Mouse (Mus musculus): ENCODE measurements at regions not wholly inside any gene's neighbourhood (a gene's known extent, or its start where the extent isn't known, plus 50 kb on each side); places are given as distances from the start of the nearest gene placed in this dataset.
"Not testable (repeated sequence)": the region's sequence is repeated elsewhere in the genome, so short reads cannot be mapped to it uniquely, and the experiment has no call there.

GRCm38 (mm10) chr7:125146025-125146424, 298.5 kb upstream of the Kdm8 start:
- intact Hi-C loops (cut with DNase I), result no loop called here
- no peak for DNase-seq (ENCODE audit: extremely low spot score in 1 of 2, low spot score in 2 of 2)
- no peak overlapping the region for H3K27ac ChIP-seq
- H3K4me3 ChIP-seq, result no peak overlapping the region
- no peak for TF ChIP-seq CTCF (IDR thresholded peaks at IDR 0.05)

DNA sequence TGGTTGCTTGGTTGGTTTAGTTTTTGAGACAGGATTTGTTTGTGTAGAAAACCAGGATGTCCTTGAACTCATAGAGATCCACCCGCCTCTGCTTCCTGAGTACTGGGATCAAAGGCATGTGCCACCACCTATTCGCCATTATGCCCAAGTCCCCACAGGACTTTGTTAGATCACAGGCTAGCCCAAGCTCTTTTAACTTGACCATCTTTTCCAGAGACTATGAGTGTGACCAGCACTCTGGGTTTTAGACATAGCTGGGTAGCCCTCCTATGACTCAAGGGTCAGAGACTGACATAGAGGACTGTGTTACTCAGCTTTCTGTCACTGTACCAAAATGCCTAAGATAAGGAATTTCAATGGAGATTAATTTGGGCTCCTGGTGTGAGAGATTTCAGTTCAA, 295.3 kb upstream of the Kdm8 start:
- TF ChIP-seq CTCF (IDR thresholded peaks at IDR 0.05), result no peak
- intact Hi-C loops (cut with DNase I), result no loop called here
- Histone ChIP-seq H3K27ac (no peak overlapping the region), H3K4me3 (no peak overlapping the region)
- no peak for DNase-seq (ENCODE audit: extremely low spot score in 1 of 2, low spot score in 2 of 2)

DNA sequence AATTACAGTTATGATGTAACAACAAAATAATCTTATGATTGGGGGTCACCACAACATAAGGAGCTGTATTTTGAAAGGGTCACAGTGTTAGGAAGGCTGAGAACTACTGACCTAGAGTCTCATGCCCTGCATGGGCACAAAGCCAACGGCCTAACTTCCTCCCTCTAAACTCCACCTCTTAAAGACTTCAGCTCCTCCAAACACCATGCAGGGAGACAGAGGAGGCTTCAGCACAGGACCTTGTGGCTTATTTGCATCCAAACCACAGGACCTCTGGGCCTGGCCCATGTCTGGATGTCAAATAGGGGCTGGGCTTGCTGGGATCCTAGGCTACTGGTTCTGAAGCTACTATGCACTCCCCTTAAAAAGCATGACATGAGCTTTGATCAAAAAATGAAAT, 294.7 kb upstream of the Kdm8 start:
- intact Hi-C loops (cut with DNase I), result no loop called here
- no peak overlapping the region for H3K4me3 ChIP-seq
- no peak for TF ChIP-seq CTCF (IDR thresholded peaks at IDR 0.05)
- DNase-seq (ENCODE audit: extremely low spot score in 1 of 2, low spot score in 2 of 2), result no peak
- no peak overlapping the region for H3K27ac ChIP-seq

- intact Hi-C loops (cut with DNase I), result no loop called here
- no peak overlapping the region for H3K4me3 ChIP-seq
- TF ChIP-seq CTCF (IDR thresholded peaks at IDR 0.05), result no peak
- no peak overlapping the region for H3K27ac ChIP-seq
- no peak for DNase-seq (ENCODE audit: extremely low spot score in 1 of 2, low spot score in 2 of 2)
These were observed 292.2 kb upstream of the Kdm8 start for GRCm38 (mm10) chr7:125152281-125152680.

DNA sequence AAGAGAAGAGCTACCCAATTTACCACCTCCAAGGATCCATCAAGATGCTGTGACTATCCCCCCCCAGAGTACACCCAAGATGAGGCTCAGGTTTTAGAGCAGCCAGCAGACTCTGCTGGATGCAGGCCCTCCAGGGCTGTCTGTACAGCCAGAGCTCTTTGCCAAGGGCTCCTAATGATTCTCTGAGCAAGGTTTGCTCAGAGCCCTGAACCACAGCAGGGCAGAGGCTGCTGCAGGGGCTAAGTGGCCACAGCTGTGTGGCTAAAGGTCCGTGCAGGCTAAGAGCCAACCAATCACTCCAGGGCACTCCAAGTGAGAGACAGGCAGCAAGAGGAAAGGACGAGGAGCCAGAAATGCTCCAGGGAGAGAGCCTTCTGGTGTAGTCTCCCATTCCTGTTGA, 289.2 kb upstream of the Kdm8 start:
- Histone ChIP-seq H3K27ac (no peak overlapping the region), H3K4me3 (no peak overlapping the region)
- TF ChIP-seq CTCF (IDR thresholded peaks at IDR 0.05), result no peak
- intact Hi-C loops (cut with DNase I), result no loop called here
- DNase-seq (ENCODE audit: extremely low spot score in 1 of 2, low spot score in 2 of 2), result no peak

DNA sequence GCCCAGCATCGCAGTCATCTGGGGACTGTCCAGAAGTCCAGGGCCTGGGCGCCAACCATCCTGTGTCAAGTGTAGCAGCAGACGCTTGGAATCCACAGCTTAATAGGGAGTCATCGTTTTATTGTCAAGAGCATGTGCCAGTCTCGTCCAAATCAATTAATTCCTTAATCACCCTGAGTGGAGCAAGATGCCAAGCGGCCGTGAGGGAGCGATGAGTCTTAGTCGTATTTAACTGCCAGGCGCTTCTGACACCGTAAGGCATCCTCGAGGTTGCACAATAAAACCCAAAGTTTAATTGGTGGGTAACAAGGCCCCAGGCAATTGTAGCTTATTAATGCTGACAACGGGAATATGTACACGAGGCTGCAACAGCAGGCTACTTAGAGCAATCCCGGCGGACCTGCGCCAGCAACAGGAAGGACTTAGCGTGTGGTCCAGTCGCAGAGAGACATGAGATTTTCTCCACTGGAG, 277.6 kb upstream of the Kdm8 start:
- intact Hi-C loops (cut with DNase I), result no loop called here
- Histone ChIP-seq H3K27ac (no peak overlapping the region), H3K4me3 (no peak overlapping the region)
- DNase-seq (ENCODE audit: extremely low spot score in 1 of 2, low spot score in 2 of 2), result no peak
- no peak for TF ChIP-seq CTCF (IDR thresholded peaks at IDR 0.05)

DNA sequence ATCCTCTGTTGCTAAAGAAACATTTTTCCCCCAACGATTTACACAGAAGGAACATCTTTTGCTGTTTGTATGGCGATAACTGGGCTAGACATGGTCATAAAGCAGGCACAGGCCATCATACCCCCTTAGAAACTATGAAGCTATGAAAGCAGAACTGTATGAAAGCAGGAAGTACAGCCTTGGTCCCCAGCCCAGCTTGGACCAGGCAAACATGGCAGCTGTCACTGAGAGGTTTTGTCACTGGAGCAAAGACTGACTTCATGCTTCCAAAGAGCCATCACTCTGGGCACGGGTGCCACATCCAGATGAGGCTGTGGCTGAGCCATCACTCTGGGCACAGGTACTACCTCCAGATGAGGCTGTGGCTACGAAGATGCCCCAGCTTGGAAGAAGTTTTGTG, 276.8 kb upstream of the Kdm8 start:
- TF ChIP-seq CTCF (IDR thresholded peaks at IDR 0.05), result no peak
- no peak for DNase-seq (ENCODE audit: extremely low spot score in 1 of 2, low spot score in 2 of 2)
- intact Hi-C loops (cut with DNase I), result no loop called here
- Histone ChIP-seq H3K27ac (no peak overlapping the region), H3K4me3 (no peak overlapping the region)

DNA sequence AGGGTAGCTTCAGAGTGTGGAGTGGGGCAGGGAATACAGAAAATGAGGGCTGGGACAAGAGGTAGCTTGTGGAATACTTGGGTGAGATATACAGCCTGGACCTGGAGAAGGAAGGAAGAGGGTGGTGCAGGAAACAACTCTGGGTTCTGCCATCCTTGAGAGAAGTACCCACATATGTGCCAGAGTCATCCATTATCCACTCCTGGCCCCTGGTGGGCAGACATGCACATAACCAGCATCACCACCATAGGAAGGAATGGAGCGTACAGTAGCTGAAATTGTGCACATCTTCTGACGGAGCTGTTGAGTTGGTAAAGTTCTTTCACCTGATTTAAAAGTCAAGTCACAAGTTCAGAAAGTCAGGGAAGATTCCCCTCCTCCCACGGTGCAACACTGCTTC, 262.9 kb upstream of the Kdm8 start:
- intact Hi-C loops (cut with DNase I), result loop anchor here (1.0 to 5.0 kb wide), 6 partner anchors 211 to 1659 kb away; no protein-coding TSS in a partner anchor
- Histone ChIP-seq H3K27ac (no peak overlapping the region), H3K4me3 (no peak overlapping the region)
- TF ChIP-seq CTCF (IDR thresholded peaks at IDR 0.05), result peak; percentile 73
- peak; percentile 56 to 63 for DNase-seq (ENCODE audit: extremely low spot score in 1 of 2, low spot score in 2 of 2)

- peak; percentile 12 to 19 for DNase-seq (ENCODE audit: extremely low spot score in 1 of 2, low spot score in 2 of 2)
- Histone ChIP-seq H3K4me3 (peak overlapping the region; percentile 39), H3K27ac (no peak overlapping the region; the same call in 1 of the 2 replicates)
- intact Hi-C loops (cut with DNase I), result loop anchor here (5.0 kb wide), 5 partner anchors 210 to 1660 kb away; no protein-coding TSS in a partner anchor
- TF ChIP-seq CTCF (IDR thresholded peaks at IDR 0.05), result no peak
These were observed 262.2 kb upstream of the Kdm8 start for GRCm38 (mm10) chr7:125182266-125182665.

GRCm38 (mm10) chr7:125183011-125183410, 261.5 kb upstream of the Kdm8 start:
- Histone ChIP-seq H3K27ac (peak overlapping the region; percentile 4; the same call in 1 of the 2 replicates), H3K4me3 (peak overlapping the region; percentile 39)
- not testable (repeated sequence) for DNase-seq (ENCODE audit: extremely low spot score in 1 of 2, low spot score in 2 of 2)
- intact Hi-C loops (cut with DNase I), result loop anchor here (5.0 kb wide), 5 partner anchors 209 to 1661 kb away; no protein-coding TSS in a partner anchor

GRCm38 (mm10) chr7:125185037-125185679, 259.3 kb upstream of the Kdm8 start:
- intact Hi-C loops (cut with DNase I), result no loop called here
- TF ChIP-seq CTCF (IDR thresholded peaks at IDR 0.05), result no peak
- DNase-seq (ENCODE audit: extremely low spot score in 1 of 2, low spot score in 2 of 2), result no peak

GRCm38 (mm10) chr7:125187011-125187740, 257.3 kb upstream of the Kdm8 start:
- no peak for DNase-seq (ENCODE audit: extremely low spot score in 1 of 2, low spot score in 2 of 2)
- TF ChIP-seq CTCF (IDR thresholded peaks at IDR 0.05), result no peak
- intact Hi-C loops (cut with DNase I), result no loop called here

More at GRCm38 (mm10) chr7:125185037-125185679, 259.3 kb upstream of the Kdm8 start:
- no peak overlapping the region for H3K4me3 ChIP-seq
- no peak overlapping the region for H3K27ac ChIP-seq

More at GRCm38 (mm10) chr7:125187011-125187740, 257.3 kb upstream of the Kdm8 start:
- Histone ChIP-seq H3K27ac (no peak overlapping the region), H3K4me3 (no peak overlapping the region)

All from left cerebral cortex, adult 2 months (tissue).